Mouse (Mus musculus): ENCODE measurements around the gene Trit1. TPM values are rescaled to one million over a fixed set of nuclear protein-coding genes. Genes with fewer than 3 reads are reported as not detected.
"Not testable (repeated sequence)": the region's sequence is repeated elsewhere in the genome, so short reads cannot be mapped to it uniquely, and the experiment has no call there.

The Trit1 gene
- polyA plus RNA-seq, 1 experiment = 5.0 TPM

DNA sequence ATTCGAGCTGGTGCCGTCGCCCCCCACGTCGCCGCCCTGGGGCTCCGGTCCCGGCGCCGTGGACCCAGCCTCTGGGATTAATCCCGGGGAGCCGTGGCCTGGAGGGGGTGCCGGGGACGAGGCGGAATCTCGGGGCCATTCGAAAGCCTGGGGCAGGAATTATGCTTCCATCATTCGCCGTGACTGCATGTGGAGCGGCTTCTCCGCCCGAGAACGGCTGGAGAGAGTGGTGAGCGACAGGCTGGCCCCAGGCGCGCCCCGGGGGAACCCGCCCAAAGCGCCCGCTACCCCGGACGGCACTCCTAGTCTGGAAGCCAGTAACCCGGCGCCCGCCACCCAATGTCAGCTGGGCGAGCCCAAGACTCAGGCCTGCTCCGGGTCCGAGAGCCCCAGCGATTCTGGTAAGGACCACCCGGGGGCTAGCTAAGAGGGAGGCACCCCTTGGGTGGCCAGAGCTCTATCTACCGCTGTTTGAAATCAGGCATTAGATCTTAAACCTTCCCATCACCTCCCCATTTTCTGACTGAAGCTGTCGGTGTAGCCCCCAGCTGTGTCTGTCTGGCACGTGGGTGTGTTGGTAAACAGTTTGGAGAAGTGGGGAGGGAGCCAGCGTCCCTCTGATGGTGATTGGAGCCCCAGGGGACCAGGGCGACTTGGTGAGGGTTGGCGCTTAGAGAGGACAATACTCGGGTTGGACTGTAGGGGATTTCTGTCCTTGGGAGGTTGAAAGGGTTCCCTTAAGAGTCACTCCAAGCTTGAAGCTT, 19.6 kb upstream of the Trit1 start:
- 2% methylated on average over 47 of the region's 47 CpGs for WGBS
- H3K4me3 ChIP-seq (ENCODE audit: extremely low read depth, insufficient read depth, insufficient read length) = peak overlapping the region; percentile 52; the same call in 1 of the 2 replicates
- TF ChIP-seq POLR2A (IDR thresholded peaks at IDR 0.05; ENCODE audit: low read depth, low read length) (no peak), CTCF (IDR thresholded peaks at IDR 0.05; ENCODE audit: extremely low read depth, insufficient read depth, insufficient read length, insufficient replicate concordance) (no peak)
- peaks cover 15% of the 10 kb centered on the region for H3K27me3 ChIP-seq (ENCODE audit: control insufficient read depth, insufficient read depth, low read length)
- no peak overlapping the region for H3K27ac ChIP-seq (ENCODE audit: insufficient read depth, low read length)
- H3K4me1 ChIP-seq (ENCODE audit: control insufficient read depth, insufficient read depth, insufficient read length) = peaks cover 12% of the 10 kb centered on the region
- no peak for DNase-seq (ENCODE audit: low read depth in 1 of 2, low spot score in 2 of 2)
- H3K36me3 ChIP-seq (ENCODE audit: control insufficient read depth, insufficient read depth, low read length) = no peaks in the 10 kb centered on the region

DNA sequence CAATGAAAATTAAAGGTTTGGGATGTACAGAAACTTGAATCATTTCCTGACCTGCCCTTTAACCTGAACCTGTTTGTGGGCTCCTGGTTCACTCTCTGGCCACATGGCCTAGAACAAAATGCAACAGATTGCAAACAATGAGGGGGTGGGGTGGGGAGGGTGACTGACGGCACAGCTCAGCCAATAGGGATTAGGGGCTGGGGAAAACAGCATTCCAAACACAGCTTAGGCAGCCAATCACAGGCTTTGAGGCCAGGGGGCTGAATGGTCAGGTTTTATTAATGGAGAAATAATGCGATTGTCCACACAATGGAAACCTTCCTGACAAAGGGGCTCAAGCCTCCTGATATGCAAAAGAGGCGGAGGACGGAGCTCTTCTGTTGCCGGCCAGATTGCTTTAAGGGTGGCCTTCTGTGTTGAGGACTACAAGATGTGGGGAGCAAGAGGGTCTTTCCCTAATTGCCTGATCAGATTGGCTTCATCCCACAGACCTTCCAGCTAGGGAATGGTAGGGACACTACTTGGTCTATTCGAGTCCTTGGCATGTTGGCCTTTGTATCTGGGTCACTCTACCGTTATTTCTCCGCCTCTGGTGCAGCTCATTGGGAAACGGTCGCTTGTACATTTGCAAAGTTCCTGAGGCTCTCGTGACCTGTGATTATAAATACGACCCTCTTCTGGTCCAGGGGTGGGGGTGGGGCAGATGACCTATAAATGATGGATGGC, 17.7 kb upstream of the Trit1 start:
- 69% methylated on average over 12 of the region's 12 CpGs for whole genome bisulfite sequencing
- peaks cover 12% of the 10 kb centered on the region for H3K4me1 ChIP-seq (ENCODE audit: control insufficient read depth, insufficient read depth, insufficient read length)
- no peak for TF ChIP-seq CTCF (IDR thresholded peaks at IDR 0.05; ENCODE audit: extremely low read depth, insufficient read depth, insufficient read length, insufficient replicate concordance)
- no peak for TF ChIP-seq POLR2A (IDR thresholded peaks at IDR 0.05; ENCODE audit: low read depth, low read length)
- no peaks in the 10 kb centered on the region for H3K36me3 ChIP-seq (ENCODE audit: control insufficient read depth, insufficient read depth, low read length)
- peaks cover 15% of the 10 kb centered on the region for H3K27me3 ChIP-seq (ENCODE audit: control insufficient read depth, insufficient read depth, low read length)
- no peak overlapping the region for H3K4me3 ChIP-seq (ENCODE audit: extremely low read depth, insufficient read depth, insufficient read length)
- no peak overlapping the region for H3K27ac ChIP-seq (ENCODE audit: insufficient read depth, low read length)
- DNase-seq (ENCODE audit: low read depth in 1 of 2, low spot score in 2 of 2) = no peak

DNA sequence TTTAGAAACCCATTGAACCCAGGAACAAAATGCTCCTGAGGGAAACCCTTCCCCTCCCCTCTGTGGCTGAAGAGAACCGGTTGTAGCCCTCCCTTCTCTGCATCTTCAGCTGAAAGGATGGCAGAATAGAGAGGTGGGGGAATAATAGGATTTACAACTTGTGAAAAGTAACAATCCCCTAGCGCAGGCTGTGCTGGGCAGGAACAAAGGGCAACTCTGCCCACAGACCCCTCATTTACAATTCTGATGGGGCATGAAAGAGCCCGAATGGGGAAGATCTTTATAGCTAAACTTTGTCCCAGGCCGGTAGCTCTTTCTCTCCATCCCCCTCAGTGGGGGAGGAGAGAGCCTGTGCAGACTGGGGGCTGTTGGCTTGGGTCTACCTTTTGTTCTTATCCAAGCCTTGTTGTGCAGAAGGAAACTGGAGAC, 17.1 kb upstream of the Trit1 start:
- peaks cover 15% of the 10 kb centered on the region for H3K27me3 ChIP-seq (ENCODE audit: control insufficient read depth, insufficient read depth, low read length)

DNA sequence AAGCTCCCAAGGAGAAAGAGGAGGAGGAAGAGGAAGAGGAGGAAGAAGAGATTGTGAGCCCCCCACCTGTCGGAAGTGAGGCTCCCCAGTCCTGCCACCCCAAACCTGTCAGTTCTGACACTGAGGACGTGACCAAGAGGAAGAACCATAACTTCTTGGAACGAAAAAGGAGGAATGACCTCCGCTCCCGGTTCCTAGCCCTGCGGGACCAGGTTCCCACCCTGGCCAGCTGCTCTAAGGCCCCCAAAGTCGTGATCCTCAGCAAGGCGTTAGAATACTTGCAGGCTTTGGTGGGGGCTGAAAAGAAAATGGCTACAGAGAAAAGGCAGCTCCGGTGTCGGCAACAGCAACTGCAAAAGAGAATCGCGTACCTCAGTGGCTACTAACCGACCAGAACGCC, 16.3 kb upstream of the Trit1 start:
- Histone ChIP-seq H3K36me3 (ENCODE audit: control insufficient read depth, insufficient read depth, low read length) (no peaks in the 10 kb centered on the region), H3K27ac (ENCODE audit: insufficient read depth, low read length) (no peak overlapping the region), H3K4me1 (ENCODE audit: control insufficient read depth, insufficient read depth, insufficient read length) (peaks cover 12% of the 10 kb centered on the region), H3K27me3 (ENCODE audit: control insufficient read depth, insufficient read depth, low read length) (peaks cover 15% of the 10 kb centered on the region), H3K4me3 (ENCODE audit: extremely low read depth, insufficient read depth, insufficient read length) (no peak overlapping the region)
- WGBS = 85% methylated on average over 14 of the region's 14 CpGs
- TF ChIP-seq CTCF (IDR thresholded peaks at IDR 0.05; ENCODE audit: extremely low read depth, insufficient read depth, insufficient read length, insufficient replicate concordance) = no peak
- no peak for TF ChIP-seq POLR2A (IDR thresholded peaks at IDR 0.05; ENCODE audit: low read depth, low read length)
- DNase-seq (ENCODE audit: low read depth in 1 of 2, low spot score in 2 of 2) = no peak

More for the DNA sequence above, 17.1 kb upstream of the Trit1 start:
- no peak overlapping the region for H3K27ac ChIP-seq (ENCODE audit: insufficient read depth, low read length)
- H3K4me1 ChIP-seq (ENCODE audit: control insufficient read depth, insufficient read depth, insufficient read length) = peaks cover 12% of the 10 kb centered on the region
- TF ChIP-seq POLR2A (IDR thresholded peaks at IDR 0.05; ENCODE audit: low read depth, low read length) (no peak), CTCF (IDR thresholded peaks at IDR 0.05; ENCODE audit: extremely low read depth, insufficient read depth, insufficient read length, insufficient replicate concordance) (no peak)
- H3K36me3 ChIP-seq (ENCODE audit: control insufficient read depth, insufficient read depth, low read length) = no peaks in the 10 kb centered on the region
- no peak overlapping the region for H3K4me3 ChIP-seq (ENCODE audit: extremely low read depth, insufficient read depth, insufficient read length)
- DNase-seq (ENCODE audit: low read depth in 1 of 2, low spot score in 2 of 2) = no peak
- WGBS = 55% methylated on average over 4 of the region's 4 CpGs

DNA sequence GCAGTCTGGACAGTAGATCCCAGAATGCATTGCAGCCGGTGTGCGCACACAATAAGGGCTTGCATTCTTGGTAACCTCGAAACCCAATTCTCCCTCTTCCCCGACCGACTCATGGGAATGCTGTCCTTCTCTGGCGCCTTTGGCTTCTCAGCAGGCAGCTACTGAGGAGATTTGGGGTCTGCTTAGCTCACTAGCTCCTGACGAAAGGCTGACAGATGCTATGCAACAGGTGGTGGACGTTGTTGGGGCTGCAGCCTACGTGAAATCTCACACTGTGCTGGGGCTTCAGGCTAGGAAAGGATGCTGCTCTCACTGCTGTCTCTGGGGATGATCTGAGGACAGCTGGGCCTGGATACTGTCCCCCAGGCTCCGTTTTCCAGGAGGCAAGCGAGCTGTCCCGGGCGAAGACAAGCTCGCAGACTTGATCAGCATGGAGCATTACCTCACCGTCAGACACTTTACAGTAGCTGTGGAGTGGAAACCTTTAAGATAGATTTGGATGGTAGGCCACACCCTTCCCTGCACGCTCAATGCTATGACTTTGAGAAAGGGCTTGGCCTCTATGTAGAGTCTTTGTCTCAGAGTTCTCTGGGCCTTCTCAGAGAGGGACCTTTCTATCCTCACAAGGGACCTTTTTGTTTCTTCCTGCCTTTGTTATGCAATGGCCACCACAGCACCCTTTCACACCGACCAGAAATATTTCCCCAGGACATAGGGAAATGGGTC, 15.6 kb upstream of the Trit1 start:
- 84% methylated on average over 17 of the region's 17 CpGs for WGBS
- DNase-seq (ENCODE audit: low read depth in 1 of 2, low spot score in 2 of 2) = no peak
- H3K4me3 ChIP-seq (ENCODE audit: extremely low read depth, insufficient read depth, insufficient read length) = no peak overlapping the region
- H3K36me3 ChIP-seq (ENCODE audit: control insufficient read depth, insufficient read depth, low read length) = no peaks in the 10 kb centered on the region
- H3K4me1 ChIP-seq (ENCODE audit: control insufficient read depth, insufficient read depth, insufficient read length) = peaks cover 11% of the 10 kb centered on the region
- no peak overlapping the region for H3K27ac ChIP-seq (ENCODE audit: insufficient read depth, low read length)
- peaks cover 13% of the 10 kb centered on the region for H3K27me3 ChIP-seq (ENCODE audit: control insufficient read depth, insufficient read depth, low read length)
- TF ChIP-seq POLR2A (IDR thresholded peaks at IDR 0.05; ENCODE audit: low read depth, low read length) = no peak
- no peak for TF ChIP-seq CTCF (IDR thresholded peaks at IDR 0.05; ENCODE audit: extremely low read depth, insufficient read depth, insufficient read length, insufficient replicate concordance)

DNA sequence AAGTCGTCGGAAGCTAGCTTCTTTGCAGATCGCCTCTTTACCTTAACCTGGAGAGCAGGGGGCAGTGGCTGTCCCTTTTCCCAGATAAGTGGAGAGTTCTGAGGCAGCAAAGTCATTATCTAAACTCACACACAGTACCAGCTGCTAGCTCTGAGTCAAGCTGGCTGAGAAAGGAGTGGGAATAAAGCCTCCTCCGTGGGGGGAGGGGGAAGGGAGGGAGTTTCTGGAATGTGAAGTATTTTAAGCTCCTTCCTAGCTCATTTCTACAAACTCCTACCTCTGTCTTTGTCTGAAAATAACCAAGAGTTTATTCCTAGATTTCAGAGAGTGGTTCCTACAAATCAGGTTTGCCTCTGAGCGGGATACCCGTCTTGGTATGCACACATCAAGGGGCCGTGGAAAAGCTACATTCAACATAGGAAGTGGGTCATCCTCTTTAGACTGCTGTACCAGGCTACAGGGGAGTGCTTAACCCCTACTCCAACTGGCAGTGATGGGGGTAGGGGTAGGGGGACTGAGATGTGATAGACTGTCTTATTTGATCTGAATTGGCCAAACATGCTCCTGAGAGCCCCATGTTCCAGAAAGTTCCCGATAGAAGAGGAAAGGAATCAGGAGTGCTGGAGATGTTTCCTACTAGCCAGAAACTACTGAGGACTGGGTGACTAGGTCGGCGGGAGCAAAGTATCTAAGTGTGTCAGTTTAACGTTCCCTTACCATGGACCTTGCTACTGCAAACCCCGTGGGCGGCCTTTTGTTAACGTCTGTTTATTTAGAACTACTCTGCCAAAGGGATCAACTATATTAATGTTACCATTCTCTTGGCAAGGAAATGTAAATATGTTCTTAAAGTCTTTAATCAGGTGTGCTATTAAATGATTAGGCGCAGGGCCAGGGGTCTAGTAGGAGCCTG, 11.1 kb upstream of the Trit1 start:
- H3K27ac ChIP-seq (ENCODE audit: insufficient read depth, low read length) = no peak overlapping the region
- H3K4me3 ChIP-seq (ENCODE audit: extremely low read depth, insufficient read depth, insufficient read length) = no peak overlapping the region
- H3K4me1 ChIP-seq (ENCODE audit: control insufficient read depth, insufficient read depth, insufficient read length) = no peaks in the 10 kb centered on the region
- TF ChIP-seq CTCF (IDR thresholded peaks at IDR 0.05; ENCODE audit: extremely low read depth, insufficient read depth, insufficient read length, insufficient replicate concordance) (no peak), POLR2A (IDR thresholded peaks at IDR 0.05; ENCODE audit: low read depth, low read length) (no peak)
- 79% methylated on average over 15 of the region's 15 CpGs for WGBS
- DNase-seq (ENCODE audit: low read depth in 1 of 2, low spot score in 2 of 2) = no peak
- H3K36me3 ChIP-seq (ENCODE audit: control insufficient read depth, insufficient read depth, low read length) = no peaks in the 10 kb centered on the region
- no peaks in the 10 kb centered on the region; the same call in 1 of the 2 replicates for H3K27me3 ChIP-seq (ENCODE audit: control insufficient read depth, insufficient read depth, low read length)

DNA sequence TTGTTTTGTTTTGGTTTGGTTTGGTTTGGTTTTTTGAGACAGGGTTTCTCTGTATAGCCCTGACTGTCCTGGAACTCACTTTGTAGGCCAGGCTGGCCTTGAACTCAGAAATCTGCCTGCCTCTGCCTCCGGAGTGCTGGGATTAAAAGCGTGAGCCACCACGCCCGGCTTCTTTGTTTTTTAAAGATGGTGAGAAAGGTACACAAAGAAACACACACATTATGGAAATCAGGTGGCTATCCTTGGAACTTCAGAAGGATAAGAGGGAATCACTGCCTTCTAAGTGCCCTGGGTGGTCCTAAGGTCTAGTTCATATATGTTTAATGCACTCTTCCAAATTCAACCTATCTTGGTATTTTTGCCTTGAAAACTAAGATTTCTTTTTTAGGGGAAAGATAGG, 3.9 kb upstream of the Trit1 start:
- WGBS = 90% methylated on average over 4 of the region's 4 CpGs
- H3K36me3 ChIP-seq (ENCODE audit: control insufficient read depth, insufficient read depth, low read length); H3K27ac ChIP-seq (ENCODE audit: insufficient read depth, low read length); H3K4me1 ChIP-seq (ENCODE audit: control insufficient read depth, insufficient read depth, insufficient read length); H3K4me3 ChIP-seq (ENCODE audit: extremely low read depth, insufficient read depth, insufficient read length); DNase-seq (ENCODE audit: low read depth in 1 of 2, low spot score in 2 of 2); H3K27me3 ChIP-seq (ENCODE audit: control insufficient read depth, insufficient read depth, low read length): not testable (repeated sequence)
